Mouse (Mus musculus): ENCODE measurements around the gene Chst11. TPM values are rescaled to one million over a fixed set of nuclear protein-coding genes. Genes with fewer than 3 reads are reported as not detected.

Gene Chst11
- total RNA-seq, 2 experiments from 2014 or later = 29.9 to 33.3 TPM

DNA sequence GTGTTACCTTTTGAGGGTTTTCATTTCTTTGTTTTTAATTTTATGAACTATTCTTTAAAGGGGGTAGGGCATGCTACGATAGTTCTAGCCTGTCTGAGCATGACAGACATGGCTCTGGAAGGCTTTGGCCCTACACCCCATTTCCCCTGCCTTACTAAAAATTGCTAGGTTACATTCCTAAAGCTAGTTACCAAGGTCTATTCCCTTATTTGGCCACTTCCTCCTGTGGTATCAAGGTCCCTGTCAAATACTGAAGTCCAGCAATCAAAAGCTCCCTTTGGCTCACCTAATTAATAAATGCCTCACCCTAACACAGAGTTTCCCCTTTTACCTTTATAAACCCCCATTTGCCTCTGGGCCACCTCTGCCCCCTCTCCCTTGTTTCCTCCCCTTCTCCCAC, 167.4 kb downstream of the Chst11 start:
- intact Hi-C loops (cut with DNase I) = no loop called here
- no peak for DNase-seq (ENCODE audit: low spot score in 2 of 2)

DNA sequence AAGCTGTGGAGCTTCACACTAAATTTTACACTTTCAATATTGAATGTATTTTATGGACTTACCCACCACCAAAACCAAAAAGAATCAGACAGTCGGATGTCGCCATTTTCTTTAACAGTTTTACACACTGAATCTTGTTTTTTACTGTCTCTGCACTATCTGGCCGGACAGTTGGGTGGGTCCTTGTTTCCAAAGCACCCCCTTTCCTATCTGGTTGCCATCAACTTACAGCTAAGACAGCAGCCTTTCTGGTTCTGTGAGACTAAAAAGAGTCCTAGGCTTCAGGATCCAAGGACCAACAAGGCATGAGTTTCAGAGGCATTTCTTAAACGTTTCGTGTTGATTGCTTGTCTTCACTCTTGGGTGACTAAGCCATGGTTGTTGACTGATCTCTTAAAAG, 168.1 kb downstream of the Chst11 start:
- intact Hi-C loops (cut with DNase I) = no loop called here

DNA sequence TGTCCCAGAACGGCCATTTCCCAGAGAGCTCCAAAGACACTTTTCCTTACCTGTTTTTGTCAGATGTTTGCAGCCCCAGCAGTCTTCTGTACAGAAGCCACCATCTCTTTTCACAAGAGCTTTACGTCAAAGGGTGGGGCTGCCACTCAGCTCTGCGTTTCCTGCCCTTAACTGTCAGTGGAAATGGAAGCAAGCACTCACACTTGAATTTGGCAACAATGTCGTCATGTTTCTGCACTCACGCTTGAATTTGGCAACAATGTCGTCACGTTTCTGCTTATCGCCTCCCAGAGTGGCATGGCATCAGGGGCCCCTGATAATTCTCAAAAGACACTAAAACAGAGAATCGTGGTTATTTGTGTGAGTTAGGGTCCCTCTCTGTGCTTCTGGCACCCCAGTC, 168.6 kb downstream of the Chst11 start:
- intact Hi-C loops (cut with DNase I) = no loop called here
- DNase-seq (ENCODE audit: low spot score in 2 of 2) = no peak

More for the DNA sequence above, 168.1 kb downstream of the Chst11 start:
- DNase-seq (ENCODE audit: low spot score in 2 of 2) = no peak

DNA sequence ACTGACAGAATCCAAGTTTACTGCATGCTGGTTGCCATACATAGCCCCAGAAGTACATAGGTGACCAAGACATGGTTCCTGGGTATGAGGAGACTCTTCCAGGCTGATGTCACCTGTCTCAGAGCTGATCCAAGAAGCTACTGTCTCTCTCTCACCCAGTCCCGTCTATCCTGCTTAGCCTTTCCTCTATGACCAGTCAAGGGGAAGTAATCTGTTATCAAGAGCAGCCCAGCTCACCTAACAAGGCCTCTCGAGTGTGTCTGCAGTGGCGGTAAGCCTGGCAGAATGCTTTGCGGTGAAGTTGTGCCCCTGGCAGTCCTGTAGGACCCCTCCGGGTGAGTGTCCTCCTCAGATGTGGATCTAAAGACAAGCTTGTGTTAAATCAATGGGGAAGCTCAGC, 172.0 kb downstream of the Chst11 start:
- no peak for DNase-seq (ENCODE audit: low spot score in 2 of 2)
- intact Hi-C loops (cut with DNase I) = no loop called here

DNA sequence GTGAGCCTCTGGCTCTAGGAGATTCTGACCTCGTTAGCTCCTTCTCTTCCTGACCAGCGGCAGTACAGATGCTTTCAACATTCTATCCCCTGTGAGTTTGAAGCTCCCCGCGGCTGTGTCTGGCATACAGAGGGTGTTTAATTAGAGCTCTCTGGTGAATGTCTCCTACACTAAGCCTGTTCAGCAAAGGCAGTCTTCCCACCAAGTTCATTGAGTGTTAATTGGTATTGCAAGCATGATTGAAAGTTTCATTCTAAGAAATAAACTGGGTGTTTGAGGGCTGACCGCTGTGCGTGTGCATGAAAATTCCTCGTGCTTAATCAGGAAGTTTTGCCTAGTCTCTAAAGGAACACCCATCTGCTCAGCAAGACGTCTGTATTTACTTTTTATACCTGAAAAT, 173.0 kb downstream of the Chst11 start:
- no peak for DNase-seq (ENCODE audit: low spot score in 2 of 2)
- intact Hi-C loops (cut with DNase I) = no loop called here

DNA sequence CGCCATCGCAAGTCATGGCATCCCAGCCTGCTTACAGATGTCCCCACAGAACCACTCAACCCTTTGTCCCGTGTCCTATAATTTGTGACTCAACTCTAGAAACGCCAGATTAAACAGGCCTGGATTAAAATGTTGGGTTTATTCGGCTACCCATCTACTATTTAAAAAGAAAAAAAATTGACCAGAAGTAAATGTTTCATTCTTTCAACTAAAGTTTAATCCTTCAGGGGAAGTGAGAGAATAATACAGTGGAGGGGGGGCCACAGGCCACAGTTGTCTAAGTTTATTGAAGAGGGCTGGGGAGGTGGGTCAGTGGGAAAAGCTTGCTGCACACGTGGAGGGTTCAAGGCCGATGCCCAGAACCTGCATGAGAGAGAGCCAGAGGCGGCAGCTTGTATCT, 173.9 kb downstream of the Chst11 start:
- no peak for DNase-seq (ENCODE audit: low spot score in 2 of 2)
- intact Hi-C loops (cut with DNase I) = no loop called here

DNA sequence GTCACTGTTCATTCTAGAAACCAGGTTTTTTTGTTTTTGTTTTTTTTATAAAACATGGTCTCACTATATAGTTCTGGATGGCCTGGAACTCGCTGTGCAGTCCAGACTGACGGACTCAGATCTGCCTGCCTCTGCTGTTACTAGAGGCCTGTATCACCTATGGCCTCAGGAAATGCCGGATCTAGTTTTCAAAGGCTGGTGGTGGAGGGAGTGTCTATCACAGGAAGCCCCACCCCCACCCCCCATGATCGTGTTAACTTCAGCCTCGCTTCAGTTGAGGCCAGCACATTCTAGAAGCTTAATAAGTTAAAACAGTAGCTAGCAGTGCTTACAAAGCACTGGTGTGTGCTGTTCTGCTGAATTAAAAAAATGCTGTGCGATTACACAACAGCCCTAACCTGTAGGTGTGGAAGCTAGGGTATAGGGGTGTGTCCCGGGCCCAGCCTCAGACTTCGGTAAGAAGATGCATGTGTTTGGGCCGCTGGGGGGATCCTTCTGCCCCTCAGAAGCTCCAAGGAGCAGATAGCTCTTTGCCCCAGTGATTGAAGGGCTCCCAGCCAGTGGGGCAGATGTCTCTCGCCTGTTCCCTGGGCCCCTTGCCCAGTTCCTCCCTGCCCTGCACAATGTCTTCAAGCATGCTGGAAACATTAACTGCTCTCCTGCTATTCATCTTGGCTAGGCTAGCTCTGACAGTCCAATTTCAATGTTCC, 176.5 kb downstream of the Chst11 start:
- intact Hi-C loops (cut with DNase I) = no loop called here
- peak; percentile 34 to 45 for DNase-seq (ENCODE audit: low spot score in 2 of 2)

DNA sequence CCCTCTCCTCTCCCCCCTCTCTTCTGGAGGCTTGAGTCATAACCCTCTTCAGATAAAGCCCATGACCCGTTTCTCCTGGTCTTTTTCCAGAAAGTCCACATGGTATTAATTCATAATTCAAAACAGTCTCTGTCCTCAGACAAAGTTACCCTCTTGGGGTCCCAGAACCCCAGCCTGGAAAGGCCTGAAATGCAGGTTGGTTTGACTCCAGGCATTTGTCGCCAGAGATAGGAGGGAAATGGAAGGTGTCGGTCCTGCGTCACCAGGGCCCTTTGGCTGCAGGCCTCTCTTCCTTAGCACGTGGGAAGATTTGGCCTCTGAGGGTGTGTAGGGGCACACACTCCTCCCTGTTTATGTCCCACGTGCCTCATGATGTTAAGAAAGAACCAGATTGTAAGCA, 178.6 kb downstream of the Chst11 start:
- DNase-seq (ENCODE audit: low spot score in 2 of 2) = no peak
- intact Hi-C loops (cut with DNase I) = no loop called here

DNA sequence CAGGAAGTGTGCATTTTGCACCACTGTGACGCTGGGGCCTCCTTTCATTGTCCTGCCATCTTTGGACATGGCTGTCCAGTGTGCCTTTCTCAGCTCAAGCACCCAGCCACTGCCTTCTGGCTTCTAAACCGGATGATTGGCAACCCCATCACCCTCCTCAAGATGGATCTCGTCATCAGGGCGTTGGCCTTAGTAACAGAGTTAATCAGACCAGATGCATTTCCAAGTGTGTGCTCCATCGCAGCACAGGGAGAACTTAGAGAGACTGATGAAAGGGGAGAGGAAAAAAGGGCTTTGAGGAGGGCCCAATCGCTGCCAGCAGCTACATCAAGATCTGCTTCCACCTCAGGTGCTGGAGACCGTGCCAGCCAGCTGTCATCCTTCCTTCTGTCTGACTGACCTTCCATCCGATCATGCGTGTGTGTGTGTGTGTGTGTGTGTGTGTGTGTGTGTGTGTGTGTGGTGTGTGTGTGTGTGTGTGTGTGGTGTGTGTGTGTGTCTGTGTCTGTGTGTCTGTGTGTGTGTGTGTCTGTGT, 179.7 kb downstream of the Chst11 start:
- intact Hi-C loops (cut with DNase I) = no loop called here
- DNase-seq (ENCODE audit: low spot score in 2 of 2) = no peak

DNA sequence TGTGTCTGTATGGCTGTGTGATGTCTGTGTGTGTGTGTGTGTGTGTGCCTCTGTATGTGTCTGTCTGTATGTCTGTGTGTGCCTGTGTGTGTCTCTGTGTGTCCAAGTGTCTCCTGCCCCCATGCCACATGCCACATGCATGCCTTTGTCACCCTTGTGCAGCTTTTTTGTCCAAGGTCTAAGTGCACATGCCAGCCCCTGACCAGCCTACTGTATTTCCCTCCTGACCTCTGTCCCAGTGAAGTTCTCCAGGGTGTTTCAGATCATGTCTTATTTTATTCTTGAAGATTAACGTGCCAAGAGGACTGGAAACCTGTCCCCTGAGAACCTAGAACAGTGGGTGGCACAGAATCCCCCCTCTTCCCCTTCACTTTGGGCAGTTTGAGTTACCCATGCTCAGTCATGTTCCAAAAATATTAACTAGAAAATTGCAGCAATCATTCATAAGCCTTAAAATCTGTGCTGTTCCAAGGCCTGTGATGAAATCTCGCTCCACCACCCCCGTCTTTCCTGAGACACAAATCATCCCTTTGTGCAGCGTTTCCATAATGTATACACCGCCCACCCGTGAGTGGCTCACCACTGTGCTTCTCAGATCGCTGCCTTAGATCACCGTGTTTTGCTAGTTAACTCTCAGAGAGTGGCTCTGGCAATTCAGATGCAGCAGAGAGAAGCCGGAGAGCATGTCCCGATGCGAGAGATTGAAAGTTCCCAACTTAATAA, 180.4 kb downstream of the Chst11 start:
- intact Hi-C loops (cut with DNase I) = no loop called here
- peak; percentile 31 to 40 for DNase-seq (ENCODE audit: low spot score in 2 of 2)

DNA sequence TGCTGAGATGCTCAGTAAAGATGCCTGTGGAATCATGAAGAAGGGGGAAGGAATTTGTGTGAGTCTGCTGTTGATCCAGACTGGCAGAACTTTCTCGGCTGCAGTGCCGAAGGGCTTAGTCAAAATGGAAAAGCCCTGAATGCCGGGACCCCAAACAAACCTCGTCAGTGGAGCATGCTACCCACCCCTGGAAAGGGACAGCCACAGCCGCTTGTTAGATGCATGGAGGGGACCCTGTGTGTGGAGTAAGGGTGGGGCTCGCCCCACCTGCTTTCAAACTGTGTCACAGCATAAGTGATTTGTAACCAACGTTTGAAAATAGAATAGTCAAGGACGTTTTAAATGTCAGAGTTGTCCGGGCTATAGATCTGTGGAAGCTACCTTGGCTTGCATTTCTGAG, 181.0 kb downstream of the Chst11 start:
- no peak for DNase-seq (ENCODE audit: low spot score in 2 of 2)
- intact Hi-C loops (cut with DNase I) = no loop called here

DNA sequence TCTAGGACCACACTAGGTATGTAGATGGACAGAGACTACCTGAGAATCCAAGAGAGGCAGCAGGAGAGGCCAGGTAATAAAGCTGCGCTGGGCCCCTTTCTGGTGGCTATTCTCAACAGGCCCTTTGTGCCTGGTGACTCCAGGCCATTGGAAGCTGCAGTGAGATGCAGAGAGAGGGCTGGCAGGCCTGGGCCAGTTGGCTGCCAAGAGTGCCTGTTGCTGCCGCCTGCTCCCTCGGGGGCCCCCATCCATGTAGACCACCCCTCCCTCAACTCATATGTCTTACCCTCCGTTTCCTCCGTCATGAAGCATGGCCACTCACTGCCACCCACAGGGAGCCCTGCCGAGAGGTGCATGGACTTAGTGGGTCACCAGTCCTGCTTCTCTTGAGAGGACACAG, 182.2 kb downstream of the Chst11 start:
- intact Hi-C loops (cut with DNase I) = no loop called here
- DNase-seq (ENCODE audit: low spot score in 2 of 2) = no peak

DNA sequence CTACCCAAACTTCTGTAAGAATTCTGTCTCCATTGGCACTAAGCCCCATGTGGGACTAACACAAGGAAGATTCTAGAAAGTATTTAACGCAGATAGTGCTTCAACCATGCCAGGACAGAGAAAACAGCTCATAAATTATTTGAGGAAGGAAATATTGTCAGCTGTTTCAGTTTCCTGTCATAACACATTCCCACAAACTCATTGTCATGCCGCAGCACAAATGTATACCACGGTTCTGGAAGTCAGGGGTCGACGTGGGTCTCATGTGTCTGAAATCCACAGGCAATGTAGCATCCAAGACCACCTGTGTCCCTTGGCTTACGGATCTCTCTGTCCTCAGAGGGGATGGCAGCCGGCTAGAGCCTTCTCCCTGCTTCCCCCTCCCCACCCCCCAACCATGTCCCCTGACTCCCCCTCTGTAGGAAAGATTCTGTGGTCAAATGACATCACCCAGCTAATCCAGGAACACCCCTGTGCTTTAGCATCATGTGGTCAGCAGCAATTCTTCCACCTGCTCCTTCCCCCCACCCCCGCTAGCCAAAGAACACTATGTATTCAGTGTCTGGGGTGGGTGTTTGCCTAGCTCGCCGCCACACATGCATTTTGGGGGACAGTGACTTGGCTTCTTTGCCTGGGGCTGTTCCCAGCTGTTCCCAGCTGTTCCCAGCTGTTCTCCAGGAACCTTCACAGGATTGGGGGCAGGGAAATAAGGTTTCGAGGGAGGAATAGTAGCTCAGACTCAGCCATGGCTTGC, 183.2 kb downstream of the Chst11 start:
- intact Hi-C loops (cut with DNase I) = no loop called here
- no peak for DNase-seq (ENCODE audit: low spot score in 2 of 2)

DNA sequence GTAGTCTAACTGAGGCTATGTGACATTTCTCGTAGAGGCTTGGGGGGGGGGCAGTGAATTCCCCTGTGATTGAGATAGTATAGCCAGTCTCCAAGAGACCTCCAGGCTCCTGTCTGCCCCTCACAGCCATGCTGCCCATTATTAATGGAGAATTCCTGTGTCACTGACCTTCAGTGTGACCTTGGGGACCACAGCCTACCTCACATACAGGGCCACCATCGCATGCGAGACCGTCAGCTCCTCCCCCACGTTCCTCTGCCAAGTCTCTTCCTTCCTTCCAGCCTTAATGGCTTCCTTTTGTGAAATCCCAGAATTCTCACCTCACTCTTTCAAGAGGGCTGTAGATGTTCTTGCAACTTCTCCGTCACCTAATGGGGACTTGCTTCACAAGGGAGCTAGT, 184.3 kb downstream of the Chst11 start:
- intact Hi-C loops (cut with DNase I) = no loop called here
- DNase-seq (ENCODE audit: low spot score in 2 of 2) = no peak

DNA sequence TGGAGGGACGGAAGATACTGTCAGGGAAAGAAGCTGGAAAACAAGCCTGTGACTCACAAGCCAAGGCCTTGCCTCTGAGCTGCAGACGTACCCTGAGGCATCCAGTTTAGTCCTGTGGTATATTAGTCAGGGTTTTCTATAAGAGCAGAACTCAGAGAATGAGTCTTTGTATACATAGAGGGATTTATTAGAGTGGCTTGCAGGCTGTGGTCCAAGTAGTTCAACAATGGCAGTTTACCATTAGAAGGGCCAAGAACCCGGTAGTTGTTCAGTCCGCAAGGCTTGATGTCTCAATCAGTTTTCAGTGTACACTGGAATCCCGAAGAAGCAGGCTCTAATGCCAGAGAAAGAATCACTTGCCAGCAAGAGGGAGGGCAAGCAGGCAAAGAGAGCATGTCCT, 192.9 kb downstream of the Chst11 start:
- intact Hi-C loops (cut with DNase I) = no loop called here
- no peak for DNase-seq (ENCODE audit: low spot score in 2 of 2)

DNA sequence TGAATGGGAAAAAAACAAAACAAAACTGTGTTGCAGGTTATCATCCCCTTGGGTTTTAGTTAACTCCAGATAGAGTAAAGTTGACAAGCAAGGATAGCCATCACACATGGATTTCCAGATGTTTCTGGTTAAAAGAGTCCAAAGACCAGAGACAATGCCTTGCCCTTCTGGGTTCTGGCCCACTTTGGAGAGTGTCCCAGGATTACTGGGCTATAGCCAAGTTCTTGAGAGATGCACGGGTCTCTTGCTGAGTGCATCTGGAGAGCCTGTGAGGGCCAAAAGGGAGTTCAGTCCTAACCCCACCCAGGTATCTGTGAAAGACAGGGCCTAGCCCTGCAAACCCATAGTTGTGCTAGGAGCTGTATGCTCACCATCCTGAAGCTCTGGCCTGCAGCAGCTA, 193.4 kb downstream of the Chst11 start:
- intact Hi-C loops (cut with DNase I) = no loop called here
- DNase-seq (ENCODE audit: low spot score in 2 of 2) = no peak

DNA sequence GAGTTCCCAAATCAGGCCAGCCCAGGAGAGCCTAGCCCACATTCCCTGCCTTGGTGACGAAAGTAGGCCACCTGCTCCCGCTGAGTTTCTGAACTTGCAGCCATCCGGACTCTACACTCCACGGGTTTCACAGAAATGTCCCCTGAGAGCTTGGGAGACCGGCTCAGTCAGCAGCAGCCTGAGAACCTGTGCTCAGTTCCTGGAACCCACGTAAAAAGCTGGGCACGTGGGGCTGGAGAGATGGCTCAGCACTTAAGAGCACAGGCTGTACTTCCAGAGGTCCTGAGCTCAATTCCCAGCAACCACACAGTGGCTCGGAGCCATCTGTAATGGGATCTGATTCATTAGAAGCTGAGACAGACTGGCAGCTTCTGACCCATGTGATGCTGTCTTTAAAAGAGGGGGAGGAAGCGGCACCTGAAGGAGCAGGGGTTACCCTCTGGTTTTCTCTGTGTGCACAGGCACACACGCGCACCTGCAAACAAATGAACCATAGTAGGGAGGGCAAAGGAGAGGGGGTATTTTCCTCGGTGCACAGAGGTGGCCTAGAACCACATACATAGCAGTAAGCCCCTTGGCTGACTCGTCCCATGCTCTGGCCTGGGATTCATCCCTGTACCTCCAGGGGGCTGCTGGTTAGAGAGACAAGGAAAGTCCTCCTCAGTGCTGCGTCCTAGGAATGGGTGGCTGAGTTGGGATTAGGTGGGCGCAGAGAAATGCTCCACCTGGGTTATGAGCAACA, 196.7 kb downstream of the Chst11 start:
- intact Hi-C loops (cut with DNase I) = loop anchor here (5.0 kb wide), 2 partner anchors 75 to 195 kb away; partner anchors contain the start of gene Chst11
- peak; percentile 30 to 39 for DNase-seq (ENCODE audit: low spot score in 2 of 2)

DNA sequence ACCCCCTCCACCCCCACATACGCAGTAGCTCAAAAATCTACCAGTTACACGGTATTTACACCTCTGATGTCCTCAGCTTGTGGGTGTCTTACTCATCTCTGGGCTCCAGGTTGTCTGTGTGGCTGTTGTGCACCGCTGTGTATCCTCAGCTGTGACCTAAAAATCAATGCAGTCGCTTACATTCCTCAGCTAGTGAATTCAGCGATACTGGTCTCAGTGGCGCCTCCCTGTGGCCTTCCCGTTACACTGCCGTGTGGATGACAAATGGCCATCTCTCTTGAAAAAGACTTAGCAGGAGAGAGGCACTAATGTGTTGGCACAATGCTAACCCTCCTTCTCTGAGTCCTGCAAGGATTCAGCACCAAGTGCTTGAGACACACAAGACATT, 197.3 kb downstream of the Chst11 start:
- peak; percentile 36 to 65 for DNase-seq (ENCODE audit: low spot score in 2 of 2)
- intact Hi-C loops (cut with DNase I) = loop anchor here (5.0 kb wide), 2 partner anchors 75 to 195 kb away; partner anchors contain the start of gene Chst11

DNA sequence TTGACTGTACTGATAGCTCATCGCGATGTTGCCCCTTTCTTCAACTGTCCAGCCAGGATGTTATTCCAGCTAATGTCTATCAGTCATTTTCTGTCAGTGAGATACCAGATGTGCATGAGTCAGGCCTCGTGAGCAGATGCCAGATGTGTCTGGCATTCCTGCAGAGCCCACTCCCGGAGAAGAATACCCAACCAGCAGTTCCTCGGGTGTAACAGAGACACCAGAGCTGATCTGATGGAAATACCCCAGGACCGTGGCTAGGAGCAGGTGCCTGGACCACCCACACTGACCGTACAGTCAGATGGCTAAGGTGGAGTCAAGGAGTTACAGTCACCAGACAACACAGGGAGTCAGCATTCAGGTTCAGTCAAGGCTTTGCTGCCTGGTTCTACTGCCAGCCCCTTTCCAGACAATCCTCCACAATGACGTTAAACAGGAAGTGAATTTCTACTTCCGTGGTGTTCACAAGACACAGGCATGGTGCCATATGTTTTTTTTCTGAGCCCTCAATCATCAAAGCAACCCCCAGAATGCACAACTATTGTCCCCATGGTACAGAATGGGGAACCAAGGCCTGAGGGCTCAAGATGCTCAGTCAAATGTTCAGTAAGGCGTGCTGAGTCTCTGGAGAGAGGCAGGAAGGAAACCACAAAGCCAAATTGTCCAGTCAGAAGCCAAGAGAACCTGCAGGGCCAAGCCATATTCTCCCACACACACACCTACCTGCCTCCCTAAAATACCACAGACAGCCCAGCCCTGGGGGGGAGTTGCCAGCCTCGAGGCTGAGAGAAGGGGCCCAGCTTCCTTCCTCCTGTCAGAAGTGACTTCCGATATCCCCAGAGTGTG, 198.6 kb downstream of the Chst11 start:
- intact Hi-C loops (cut with DNase I) = loop anchor here (5.0 kb wide), 2 partner anchors 77 to 197 kb away; partner anchors contain the start of gene Chst11
- no peak for DNase-seq (ENCODE audit: low spot score in 2 of 2)
